Mouse (Mus musculus): ENCODE measurements around the gene Ankrd24. TPM values are rescaled to one million over a fixed set of nuclear protein-coding genes. Genes with fewer than 3 reads are reported as not detected.

Gene Ankrd24
- polyA plus RNA-seq, 1 experiment: 11.8 TPM

Other genes with a start within 250 kb of the Ankrd24 start
- gene Dohh, start 244.1 kb upstream of the Ankrd24 start, polyA plus RNA-seq (2012; fragmentation: generic; extraction: Trizol): 103 TPM
- gene Gm48551, start 244.1 kb upstream of the Ankrd24 start, polyA plus RNA-seq (2012; fragmentation: generic; extraction: Trizol): 1.7 TPM
- gene Gm48552, start 239.5 kb upstream of the Ankrd24 start, polyA plus RNA-seq (2012; fragmentation: generic; extraction: Trizol): 0.73 TPM
- 0.30 TPM for gene Smim24, start 235.5 kb upstream of the Ankrd24 start, polyA plus RNA-seq (2012; fragmentation: generic; extraction: Trizol)
- gene Nfic, start 172.9 kb upstream of the Ankrd24 start, polyA plus RNA-seq (2012; fragmentation: generic; extraction: Trizol): 115 TPM
- 0.37 TPM for gene Celf5, start 145.8 kb upstream of the Ankrd24 start, polyA plus RNA-seq (2012; fragmentation: generic; extraction: Trizol)
- 153 TPM for gene Ncln, start 132.1 kb upstream of the Ankrd24 start, polyA plus RNA-seq (2012; fragmentation: generic; extraction: Trizol)
- not detected for gene S1pr4, start 128.4 kb upstream of the Ankrd24 start, polyA plus RNA-seq (2012; fragmentation: generic; extraction: Trizol)
- not detected for gene Gna15, start 104.3 kb upstream of the Ankrd24 start, polyA plus RNA-seq (2012; fragmentation: generic; extraction: Trizol)
- 58.2 TPM for gene Gna11, start 83.3 kb upstream of the Ankrd24 start, polyA plus RNA-seq (2012; fragmentation: generic; extraction: Trizol)
- gene Aes, start 69.1 kb upstream of the Ankrd24 start, polyA plus RNA-seq (2012; fragmentation: generic; extraction: Trizol): 639 TPM
- 11.3 TPM for gene Tle2, start 54.0 kb upstream of the Ankrd24 start, polyA plus RNA-seq (2012; fragmentation: generic; extraction: Trizol)
- gene Tle6, start 27.5 kb upstream of the Ankrd24 start, polyA plus RNA-seq (2012; fragmentation: generic; extraction: Trizol): 15.3 TPM
- gene BC025920, start 22.3 kb upstream of the Ankrd24 start, polyA plus RNA-seq (2012; fragmentation: generic; extraction: Trizol): 0.78 TPM
- gene Sirt6, start 743 bp upstream of the Ankrd24 start, polyA plus RNA-seq (2012; fragmentation: generic; extraction: Trizol): 28.0 TPM
- 0.59 TPM for gene Gm10778, start 20.5 kb downstream of the Ankrd24 start, polyA plus RNA-seq (2012; fragmentation: generic; extraction: Trizol)
- gene Zfp433, start 76.3 kb downstream of the Ankrd24 start, polyA plus RNA-seq (2012; fragmentation: generic; extraction: Trizol): 1.1 TPM
- 0.89 TPM for gene Gm3055, start 142.6 kb downstream of the Ankrd24 start, polyA plus RNA-seq (2012; fragmentation: generic; extraction: Trizol)
- gene Gm4767, start 183.6 kb downstream of the Ankrd24 start, polyA plus RNA-seq (2012; fragmentation: generic; extraction: Trizol): 0.19 TPM
- not detected for gene Gm32687, start 235.4 kb downstream of the Ankrd24 start, polyA plus RNA-seq (2012; fragmentation: generic; extraction: Trizol)